Mouse (Mus musculus) kidney, postnatal 36 days (tissue): ENCODE measurements at regions not wholly inside any gene's neighbourhood (a gene's known extent, or its start where the extent isn't known, plus 50 kb on each side); places are given as distances from the start of the nearest gene placed in this dataset.

Experiments
- DNase-seq, 2 experiments: peaks; one replicate each; pipeline ENCODE4 v3.0.0; 2021 to 2022; ENCODE audit warnings: mixed read lengths in 2 of 2

DNA sequence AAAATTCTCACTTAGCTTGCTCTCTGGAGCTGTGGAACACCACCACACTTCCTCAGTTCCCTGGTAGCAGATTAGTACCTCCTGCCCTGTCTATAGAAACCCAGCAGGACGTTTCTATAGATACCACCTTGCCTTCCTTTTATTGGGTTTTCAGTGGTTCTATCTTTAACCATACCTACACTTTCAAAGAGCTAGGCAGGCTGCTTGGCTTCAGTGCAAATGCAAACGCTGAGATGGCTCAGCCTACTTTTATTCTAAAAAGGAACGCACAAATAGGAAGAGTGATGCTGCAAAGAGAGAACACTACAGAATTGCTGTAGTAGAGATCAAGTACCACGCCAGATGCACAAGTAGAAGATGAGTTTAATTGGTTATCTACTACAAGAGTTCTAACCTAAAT lies 120.9 kb upstream of the Ifne start:
- no peak for DNase-seq

- DNase-seq, result no peak
Measured at GRCm38 (mm10) chr4:89000200-89000599, 120.2 kb upstream of the Ifne start.

GRCm38 (mm10) chr4:88998286-88998685 lies 118.3 kb upstream of the Ifne start:
- DNase-seq, result no peak

- DNase-seq, result no peak
Measured at GRCm38 (mm10) chr4:88995129-88995919, 115.3 kb upstream of the Ifne start.

DNA sequence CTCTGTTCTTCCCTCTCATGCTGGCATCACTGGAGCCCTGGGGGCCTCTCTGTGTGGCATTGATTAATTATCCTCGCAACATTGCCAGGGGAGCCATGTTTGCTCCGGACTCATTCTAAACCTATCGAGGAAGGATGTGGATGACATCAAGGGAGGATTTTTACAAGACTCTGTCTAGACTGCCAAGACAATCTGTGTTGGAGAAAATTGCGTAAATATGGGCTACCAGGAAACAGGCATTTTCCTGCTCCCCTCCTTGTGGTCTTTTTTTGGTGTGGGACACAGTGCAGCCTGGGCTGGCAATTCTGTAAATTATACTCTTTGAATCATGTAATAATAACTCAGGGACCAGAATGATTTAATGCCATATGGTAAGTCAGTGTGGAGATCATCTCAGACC lies 114.5 kb upstream of the Ifne start:
- no peak for DNase-seq

- no peak for DNase-seq
Measured at GRCm38 (mm10) chr4:88992498-88992897, 112.5 kb upstream of the Ifne start.

- DNase-seq, result no peak
Measured at GRCm38 (mm10) chr4:88988363-88988762, 108.4 kb upstream of the Ifne start.

GRCm38 (mm10) chr4:88987103-88987502 lies 107.1 kb upstream of the Ifne start:
- DNase-seq, result no peak

DNA sequence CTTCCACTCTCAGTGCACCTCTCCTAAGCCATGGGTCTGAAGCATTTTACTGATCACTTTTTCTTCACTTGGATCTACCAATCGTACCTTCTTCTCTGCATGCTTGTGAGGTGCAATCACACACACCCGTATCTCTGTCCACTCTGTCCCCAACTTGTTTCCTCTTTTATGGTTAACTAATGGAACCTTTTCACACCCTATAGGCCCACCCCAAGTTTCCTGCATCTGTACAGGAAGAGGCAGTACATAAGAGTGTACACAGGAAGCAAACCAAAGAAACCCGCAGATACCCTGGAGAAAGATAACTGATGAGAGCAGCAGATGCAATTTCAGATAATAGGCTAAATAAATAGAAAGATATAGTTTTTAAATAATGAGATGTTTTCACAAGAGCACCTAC lies 102.5 kb upstream of the Ifne start:
- DNase-seq, result no peak

DNA sequence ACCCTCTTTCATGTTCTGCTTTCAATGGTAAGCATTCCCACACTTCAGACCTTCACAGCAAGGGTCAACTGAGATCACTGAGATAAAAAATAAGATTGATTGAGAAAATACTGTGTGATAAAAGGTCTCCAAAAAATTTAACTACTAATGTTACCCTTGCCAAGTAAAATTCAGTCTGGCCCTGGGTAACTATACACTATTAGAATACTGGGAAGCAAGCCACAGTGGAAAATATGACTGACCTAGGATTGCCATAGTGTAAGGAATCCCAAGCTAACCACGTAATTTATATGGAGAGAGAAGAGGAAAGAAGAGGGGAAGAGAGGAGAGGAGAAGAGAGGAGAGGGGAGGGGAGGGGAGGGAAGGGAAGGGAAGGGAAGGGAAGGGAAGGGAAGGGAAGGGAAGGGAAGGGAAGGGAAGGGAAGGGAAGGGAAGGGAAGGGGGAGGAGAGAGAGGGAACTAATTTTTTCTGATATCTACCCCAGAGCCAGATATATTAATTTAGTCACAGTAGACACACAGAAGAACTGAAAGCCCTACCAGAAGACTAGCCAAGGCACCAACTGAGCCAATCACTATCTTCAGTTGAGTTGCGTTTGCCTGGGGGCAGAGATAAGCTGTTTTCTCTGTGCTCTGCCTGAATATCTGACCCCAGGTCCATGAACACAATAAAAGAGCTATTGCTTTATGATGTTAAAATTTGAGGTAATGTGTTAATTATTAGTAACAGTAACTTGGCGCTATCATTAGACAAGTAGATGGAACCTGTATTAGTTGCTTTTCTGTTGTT lies 97.3 kb upstream of the Ifne start:
- no peak for DNase-seq

GRCm38 (mm10) chr4:88974535-88974934 lies 94.5 kb upstream of the Ifne start:
- no peak for DNase-seq

GRCm38 (mm10) chr4:88969134-88969841 lies 89.3 kb upstream of the Ifne start:
- DNase-seq, result no peak

DNA sequence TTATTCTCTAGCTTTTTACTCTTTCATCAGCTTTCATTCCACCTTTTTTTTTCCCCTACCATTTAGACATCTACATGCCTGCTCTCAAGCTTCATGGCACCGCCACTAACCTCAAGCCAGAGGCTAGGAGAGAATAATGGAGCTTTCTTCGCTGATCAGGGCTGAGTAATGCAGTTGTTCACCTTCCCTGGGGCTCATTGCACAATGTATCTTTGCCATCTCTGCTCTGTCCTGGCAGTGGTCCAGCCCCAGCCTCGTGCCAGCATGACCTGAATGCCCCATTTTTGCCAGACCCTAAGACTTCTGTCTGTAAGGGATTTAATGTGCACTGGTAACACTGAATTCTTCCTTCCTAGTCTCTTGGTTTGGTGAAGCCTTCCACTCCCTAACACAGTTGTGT lies 79.6 kb upstream of the Ifne start:
- DNase-seq, result no peak

GRCm38 (mm10) chr4:88956605-88957004 lies 76.6 kb upstream of the Ifne start:
- no peak for DNase-seq

GRCm38 (mm10) chr4:88956151-88956550 lies 76.2 kb upstream of the Ifne start:
- no peak for DNase-seq

DNA sequence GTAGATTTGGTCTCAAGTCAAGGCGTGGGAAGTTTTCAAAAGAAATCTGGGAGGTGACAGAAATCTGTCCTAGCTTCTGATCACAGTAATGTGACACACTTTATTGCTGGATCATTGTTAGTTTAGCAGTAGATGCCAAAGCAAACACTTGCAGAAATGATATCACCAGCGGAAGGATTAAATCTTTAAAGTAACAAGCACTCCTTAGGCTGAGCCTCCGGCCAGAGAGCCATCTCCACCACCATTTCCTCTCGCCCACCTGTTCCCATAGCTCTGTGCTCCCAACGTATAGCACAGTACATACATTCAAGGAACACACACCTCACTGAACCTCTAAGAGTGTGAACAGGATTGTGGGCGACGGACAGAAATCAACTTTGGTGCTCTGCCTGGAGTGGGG lies 75.6 kb upstream of the Ifne start:
- DNase-seq, result no peak

GRCm38 (mm10) chr4:88954045-88954444 lies 74.0 kb upstream of the Ifne start:
- no peak for DNase-seq

DNA sequence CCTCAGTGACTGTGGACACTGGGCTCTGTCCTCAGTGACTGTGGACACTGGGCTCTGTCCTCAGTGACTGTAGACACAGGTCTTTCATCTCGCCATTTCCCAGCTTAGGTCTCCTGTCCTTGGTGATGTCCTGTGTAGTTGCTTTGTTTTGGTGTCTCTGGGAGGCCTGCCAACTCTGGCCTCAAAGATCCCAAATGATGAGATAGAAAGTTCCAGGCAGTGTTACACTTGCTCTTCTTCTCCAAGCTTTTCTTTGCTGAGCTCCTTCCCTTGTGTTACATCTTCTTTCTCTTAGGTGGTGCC lies 71.0 kb upstream of the Ifne start:
- no peak for DNase-seq

GRCm38 (mm10) chr4:88950181-88951033 lies 70.4 kb upstream of the Ifne start:
- no peak for DNase-seq

DNA sequence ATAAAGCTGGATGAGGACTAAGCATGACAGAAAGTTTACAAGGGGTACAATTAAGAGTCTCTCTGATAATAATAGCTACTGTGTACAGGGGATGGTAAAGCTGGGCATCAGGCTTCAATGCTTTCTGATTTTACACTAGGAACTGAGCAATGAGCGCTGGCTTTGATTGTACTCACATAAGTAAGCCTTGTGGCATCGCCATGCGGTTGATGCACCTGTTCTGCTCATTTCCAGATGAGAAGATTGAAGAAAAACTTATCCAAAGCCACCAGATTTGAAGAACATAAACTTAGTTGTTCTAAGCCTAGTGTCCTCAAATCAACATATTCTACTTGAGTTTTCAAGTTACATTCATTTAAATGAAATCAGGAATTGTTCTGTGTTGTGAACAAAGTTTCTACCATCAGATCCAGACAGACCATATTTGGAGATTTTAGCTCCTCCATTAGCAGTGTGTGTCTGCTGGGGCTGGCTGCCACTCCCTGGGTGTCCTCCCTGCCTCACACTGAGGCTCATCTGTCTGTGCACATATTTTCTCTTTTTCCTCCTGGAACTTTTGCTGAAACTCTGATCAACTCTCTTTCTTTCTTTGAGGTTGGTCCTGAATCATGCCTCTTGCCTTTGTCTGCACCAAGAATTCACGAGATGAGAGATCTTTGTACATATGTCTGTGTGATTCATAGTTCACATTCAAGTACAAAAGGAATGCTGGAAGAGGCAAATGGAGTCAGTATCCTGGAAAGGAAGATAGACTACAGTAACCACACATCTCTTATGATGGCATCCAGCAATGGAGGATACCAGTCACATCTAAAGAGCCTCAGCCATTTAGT lies 68.2 kb upstream of the Ifne start:
- DNase-seq, result no peak

DNA sequence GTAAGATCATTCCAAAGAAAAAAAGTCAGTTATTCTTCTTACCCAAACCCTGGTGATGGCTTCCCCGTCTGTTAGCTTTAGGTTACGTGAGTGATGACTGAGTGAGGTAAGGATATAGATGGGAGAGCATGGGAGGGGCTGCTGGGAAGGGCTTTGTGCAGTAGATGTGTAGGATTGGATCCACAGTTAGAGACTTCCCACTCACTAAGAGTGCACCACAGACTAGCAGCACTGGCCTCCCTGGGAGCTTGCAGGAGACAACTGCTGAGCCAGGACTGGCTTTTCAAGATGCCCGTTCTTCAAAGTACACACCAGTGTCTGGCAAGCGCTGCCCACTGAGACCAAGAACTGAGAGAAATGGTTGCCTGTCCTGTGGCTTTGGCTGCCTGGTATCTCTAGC lies 62.0 kb upstream of the Ifne start:
- no peak for DNase-seq

DNA sequence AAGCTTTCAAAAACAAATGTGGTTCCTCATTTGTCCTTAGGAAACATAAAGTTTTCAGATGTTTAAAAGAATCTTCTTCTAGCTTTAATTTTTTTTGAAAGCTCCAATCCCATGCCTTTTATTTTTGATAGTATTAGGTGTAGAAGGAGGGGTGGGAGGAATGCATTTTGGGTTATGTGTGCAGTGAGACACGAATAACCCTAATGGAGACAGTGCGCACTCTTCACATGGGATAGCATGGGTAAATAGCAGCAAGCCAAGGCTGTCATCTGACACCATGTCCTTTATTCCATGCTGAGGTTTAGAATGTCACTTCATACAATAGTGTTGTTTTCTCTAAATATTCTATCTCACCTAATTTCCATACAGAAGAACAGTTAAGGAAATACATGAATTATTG lies 60.7 kb upstream of the Ifne start:
- no peak for DNase-seq
